Mouse (Mus musculus) bone marrow macrophage, adult 2 months (primary cell): Measurements from ENCODE around the gene Cyp11a1.

Source experiments
- CTCF ChIP-seq: IDR thresholded peaks from 2 replicates; pipeline ENCODE4 v1.5.1; 2012; ENCODE audit warnings: low read depth, mild to moderate bottlenecking, low read length, moderate library complexity
- POLR2A ChIP-seq: IDR thresholded peaks from 2 replicates; pipeline ENCODE4 v1.6.1; 2012; ENCODE audit warnings: mild to moderate bottlenecking, low read depth, low read length, borderline replicate concordance

DNA sequence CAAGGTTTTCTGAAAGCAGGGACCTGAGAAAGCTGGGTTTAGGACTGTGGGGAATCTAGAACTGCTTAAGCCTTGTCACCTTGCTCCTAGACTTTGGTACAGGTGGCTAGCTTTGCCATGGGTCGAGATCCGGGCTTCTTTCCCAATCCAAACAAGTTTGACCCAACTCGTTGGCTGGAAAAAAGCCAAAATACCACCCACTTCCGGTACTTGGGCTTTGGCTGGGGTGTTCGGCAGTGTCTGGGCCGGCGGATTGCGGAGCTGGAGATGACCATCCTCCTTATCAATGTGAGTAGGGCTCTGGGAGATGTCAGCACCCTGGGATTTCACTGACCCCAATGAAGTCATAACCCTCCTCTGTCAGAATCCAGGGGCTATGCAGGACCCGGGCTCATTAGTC, 19.8 kb downstream of the Cyp11a1 start:
- no peak for TF ChIP-seq CTCF
- no peak for TF ChIP-seq POLR2A
